Mouse (Mus musculus) right cerebral cortex, postnatal 36 days (tissue): ENCODE data around the gene Pear1.

ENCODE experiments used
- DNase-seq, 2 experiments: peaks; one replicate each; pipeline ENCODE4 v3.0.0; 2022; ENCODE audit warnings: low spot score in 2 of 2, mixed read lengths in 1 of 2

Gene Pear1

GRCm38 (mm10) chr3:87733098-87733497, 91.0 kb downstream of the Pear1 start:
- no peak for DNase-seq

- no peak for DNase-seq
Observed at GRCm38 (mm10) chr3:87728696-87729095, 95.4 kb downstream of the Pear1 start.

- DNase-seq = no peak
Observed at GRCm38 (mm10) chr3:87726191-87726590, 97.9 kb downstream of the Pear1 start.

- no peak for DNase-seq
Observed at GRCm38 (mm10) chr3:87725396-87726160, 98.5 kb downstream of the Pear1 start.

- no peak for DNase-seq
Observed at GRCm38 (mm10) chr3:87724556-87724955, 99.5 kb downstream of the Pear1 start.

- DNase-seq = no peak
Observed at GRCm38 (mm10) chr3:87718525-87718924, 105.6 kb downstream of the Pear1 start.
